Mouse (Mus musculus) ovary, postnatal 14 days (tissue): ENCODE data around the gene Rasl2-9.
"Not testable (repeated sequence)": the region's sequence is repeated elsewhere in the genome, so short reads cannot be mapped to it uniquely, and the experiment has no call there.

Source experiments
- DNase-seq: peaks from one replicate; pipeline ENCODE4 v3.0.0; 2022; ENCODE audit warnings: low spot score

The Rasl2-9 gene

DNA sequence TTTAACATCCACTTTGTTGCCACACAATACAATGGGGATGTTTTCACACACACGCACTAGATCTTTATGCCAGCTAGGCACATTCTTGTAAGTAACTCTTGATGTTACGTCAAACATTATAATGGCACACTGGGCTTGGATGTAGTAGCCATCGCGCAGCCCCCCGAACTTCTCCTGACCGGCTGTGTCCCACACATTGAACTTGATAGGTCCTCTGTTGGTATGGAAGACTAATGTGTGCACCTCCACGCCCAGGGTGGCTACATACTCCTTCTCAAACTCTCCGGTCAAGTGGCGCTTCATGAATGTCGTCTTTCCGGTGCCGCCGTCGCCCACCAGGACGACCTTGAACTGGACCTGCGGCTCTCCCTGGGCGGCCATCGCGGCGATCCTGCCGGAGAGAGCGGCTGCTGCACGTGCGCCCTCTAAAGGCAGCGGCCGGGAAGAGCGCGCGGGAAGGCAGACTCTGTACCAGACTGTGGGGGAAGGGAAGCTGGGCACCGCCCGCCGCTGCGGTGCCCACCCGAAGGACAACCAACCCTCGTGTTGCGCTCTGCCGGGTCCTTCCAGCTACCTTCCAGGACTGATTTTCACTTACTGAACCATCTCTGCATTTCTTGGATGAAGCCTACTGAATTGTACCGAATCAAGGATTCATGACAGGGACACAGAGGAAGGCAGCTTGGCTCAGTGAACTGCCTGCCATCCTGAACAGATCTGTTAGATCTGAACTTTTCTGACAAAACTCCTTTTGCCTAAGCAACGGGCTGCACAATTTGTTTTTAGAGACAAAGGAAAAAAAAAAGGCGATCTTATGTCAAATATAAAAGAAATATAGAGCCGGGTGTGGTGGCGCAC is at the start of gene Rasl2-9:
Gene Rasl2-9, minus strand, starts transcription at position 402 of the 858 bp plus-strand sequence.
- DNase-seq = peak; percentile 70

GRCm38 (mm10) chr7:5149570-5149969 is 23.8 kb upstream of the Rasl2-9 start, which contains the start of gene Vmn1r55:
Gene Vmn1r55, minus strand, starts transcription at chr7:5149670.
- DNase-seq = not testable (repeated sequence)

GRCm38 (mm10) chr7:5125078-5125477 is 672 bp downstream of the Rasl2-9 start:
- no peak for DNase-seq

DNA sequence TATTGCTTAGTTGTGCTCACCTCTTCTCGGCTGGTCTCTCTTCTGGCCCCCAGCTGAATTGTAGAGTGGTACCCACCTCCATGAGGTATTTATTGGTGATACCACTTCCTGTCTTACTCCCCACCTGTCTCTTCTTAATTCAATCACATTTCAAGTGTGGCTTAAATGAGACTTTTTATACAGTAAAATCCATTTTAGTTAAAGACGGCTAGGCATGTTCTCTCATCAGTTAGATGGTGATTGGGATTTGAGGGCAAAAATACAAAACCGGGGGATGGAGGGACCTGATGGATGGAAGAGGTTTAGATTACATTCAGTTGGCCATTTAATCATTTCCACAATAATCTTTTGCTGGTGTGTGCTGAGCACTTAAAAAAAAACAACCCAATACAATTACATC is 8.9 kb downstream of the Rasl2-9 start, which contains the start of gene Rfpl4:
Gene Rfpl4, minus strand, starts transcription at position 101 of the 400 bp plus-strand sequence.
- DNase-seq = no peak

GRCm38 (mm10) chr7:5112701-5113100 is 13.0 kb downstream of the Rasl2-9 start:
- no peak for DNase-seq

- DNase-seq = no peak
Measured at GRCm38 (mm10) chr7:5109301-5109700, 16.4 kb downstream of the Rasl2-9 start.

- no peak for DNase-seq
Measured at GRCm38 (mm10) chr7:5108272-5108671, 17.5 kb downstream of the Rasl2-9 start.

DNA sequence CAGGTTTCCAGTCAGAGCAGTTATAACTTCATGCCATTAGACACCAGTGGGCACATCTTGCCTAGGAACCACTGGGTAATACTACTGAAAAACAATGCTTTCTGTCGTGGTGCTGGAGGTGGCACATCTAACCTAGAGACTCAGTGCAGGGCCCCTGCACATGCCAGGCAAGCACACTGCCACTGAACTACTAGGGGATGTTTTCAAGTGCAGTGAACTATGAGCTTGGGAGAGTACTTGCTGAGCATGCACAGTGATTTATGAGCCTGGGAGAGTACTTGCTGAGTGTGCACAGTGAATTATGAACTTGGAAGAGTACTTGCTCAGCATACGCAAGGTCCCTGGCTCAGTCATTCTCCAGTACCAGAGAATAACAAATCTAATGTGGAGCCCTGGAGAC is 23.2 kb downstream of the Rasl2-9 start:
- DNase-seq = no peak

DNA sequence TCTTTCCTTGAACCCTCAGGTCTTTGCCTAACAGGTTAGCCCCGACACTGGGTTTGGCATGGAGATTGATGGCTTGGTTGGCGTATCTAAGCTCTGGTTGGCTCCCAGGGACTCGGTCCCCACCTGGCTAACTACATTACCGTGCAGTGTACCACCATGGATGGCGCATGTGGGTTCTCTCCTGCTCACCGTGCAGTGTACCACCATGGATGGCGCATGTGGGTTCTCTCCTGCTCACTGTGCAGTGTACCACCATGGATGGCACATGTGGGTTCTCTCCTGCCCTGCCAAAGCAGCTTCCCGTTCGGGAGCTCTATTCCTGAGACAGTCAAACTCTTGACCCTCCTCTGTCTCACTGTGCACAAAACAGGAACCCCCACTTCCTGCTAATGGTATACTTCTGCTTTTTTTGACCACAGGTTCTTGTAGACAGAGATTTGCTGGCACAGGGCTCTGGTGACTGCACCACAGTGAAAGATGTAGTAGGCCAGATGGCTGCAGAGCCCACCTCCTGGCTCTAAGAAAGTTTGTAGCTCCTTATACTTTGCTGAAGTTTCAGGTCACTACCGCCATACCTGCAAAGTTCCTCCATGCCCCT is 24.6 kb downstream of the Rasl2-9 start:
- no peak for DNase-seq

DNA sequence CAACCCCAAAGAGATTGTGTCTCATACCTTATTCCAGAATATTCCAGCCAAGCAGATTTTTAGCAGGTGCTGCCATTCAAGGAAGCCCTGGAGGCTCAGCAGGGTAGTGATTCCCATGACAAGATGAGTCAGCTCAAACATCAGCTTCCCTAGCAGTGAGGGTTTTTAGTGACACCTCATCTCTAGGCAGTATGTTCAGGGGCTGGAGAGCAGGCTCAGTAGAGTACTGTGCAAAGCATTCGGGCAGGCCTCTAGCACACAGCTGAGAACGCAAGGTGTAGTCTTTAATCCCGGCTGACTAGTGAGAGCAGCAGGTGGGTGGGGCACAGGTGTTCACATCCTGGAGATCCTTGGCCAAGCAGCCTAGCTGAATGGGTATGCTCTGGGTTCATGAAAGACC is 26.0 kb downstream of the Rasl2-9 start:
- no peak for DNase-seq

DNA sequence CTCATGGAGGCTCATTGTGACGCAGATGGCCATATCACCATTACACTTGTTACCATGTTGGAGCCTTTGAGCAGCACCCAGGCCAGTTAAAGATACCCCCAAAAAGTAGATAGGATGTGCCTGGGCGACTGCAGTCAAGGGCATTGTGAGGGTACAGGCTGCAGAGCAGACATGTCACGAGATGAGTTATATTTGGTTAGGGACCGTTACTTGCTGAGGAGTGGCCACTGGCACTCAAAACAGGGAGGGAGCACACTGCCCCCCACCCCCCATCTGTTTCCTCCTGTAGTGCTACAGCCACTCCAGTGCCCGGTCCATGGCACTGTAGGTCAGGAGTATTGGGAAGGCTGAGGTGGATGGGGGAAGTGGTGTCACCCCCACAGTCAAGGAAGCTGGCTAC is 27.0 kb downstream of the Rasl2-9 start:
- DNase-seq = no peak

- no peak for DNase-seq
Measured at GRCm38 (mm10) chr7:5092831-5093510, 32.8 kb downstream of the Rasl2-9 start.

DNA sequence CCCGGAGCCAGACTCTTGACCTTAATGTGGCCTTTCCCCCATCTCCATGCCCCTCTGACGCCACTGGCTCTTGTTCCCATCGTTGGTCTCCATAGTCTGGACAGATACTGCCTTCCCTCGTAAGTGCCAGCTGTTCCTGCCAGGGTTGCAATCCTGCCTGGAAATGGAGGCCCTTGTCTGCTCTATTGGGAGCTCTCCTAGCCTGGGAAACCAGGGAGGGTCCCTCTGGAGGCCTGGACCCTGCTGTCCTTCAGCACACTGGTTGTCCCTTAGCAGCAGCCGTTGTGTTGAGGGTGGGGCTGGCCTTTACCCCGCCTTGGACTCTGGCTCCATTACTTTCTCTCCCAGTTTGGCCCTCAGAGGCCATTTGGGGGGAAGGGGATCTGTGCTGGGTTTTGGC is 33.4 kb downstream of the Rasl2-9 start:
- no peak for DNase-seq

DNA sequence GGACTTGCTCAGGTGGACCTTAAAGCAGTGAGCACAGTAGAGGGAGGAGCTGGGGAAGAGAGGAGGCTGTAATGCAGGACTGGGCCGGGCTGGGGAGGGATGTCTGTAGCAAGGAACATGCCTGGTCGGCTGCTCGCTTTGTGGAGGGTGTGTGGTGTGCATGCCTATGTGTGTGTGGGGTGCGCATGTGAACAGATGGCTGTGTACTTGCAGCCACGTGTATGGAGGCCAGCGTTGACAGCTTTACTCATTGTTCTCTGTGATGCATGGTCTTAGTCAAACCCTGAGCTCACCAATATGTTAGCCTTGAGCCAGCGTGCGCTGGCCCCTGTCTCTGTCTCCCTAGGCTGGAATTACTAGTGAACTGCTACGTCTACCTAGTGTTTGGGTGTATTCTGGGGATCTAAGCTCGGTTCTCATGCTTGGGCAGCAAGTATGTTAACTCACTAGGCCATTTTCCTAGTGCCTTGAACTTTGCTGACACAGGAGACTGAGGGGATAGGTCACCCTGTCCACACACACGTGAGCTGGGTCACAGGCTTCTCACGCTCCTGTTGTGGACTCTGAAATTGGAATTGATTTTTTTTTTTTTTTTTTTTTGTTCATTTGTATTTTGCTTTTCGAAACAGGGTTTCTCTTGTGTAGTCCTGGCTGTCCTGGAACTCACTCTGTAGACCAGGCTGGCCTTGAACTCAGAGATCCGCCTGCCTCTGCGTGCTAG is 34.6 kb downstream of the Rasl2-9 start:
- no peak for DNase-seq

GRCm38 (mm10) chr7:5089853-5090252 is 35.9 kb downstream of the Rasl2-9 start:
- no peak for DNase-seq

DNA sequence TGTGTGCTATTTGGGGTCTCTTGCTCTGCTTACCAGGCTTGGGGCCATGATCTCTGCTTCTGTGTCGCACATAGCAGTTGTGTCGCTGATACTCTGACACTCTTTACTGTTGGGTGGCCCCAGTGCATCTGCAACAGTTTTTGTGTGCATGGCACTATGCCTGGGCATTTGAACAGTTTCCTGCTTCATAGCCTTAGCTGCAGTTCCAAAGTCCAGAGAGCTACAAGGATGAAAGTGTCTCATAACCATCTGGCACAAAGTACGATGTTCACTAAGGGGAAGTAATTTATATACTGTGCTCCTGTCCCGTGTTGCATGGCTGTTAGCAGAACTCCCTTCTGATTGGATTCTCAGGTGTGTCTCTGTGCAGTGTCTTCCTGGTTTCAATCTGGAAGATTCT is 37.9 kb downstream of the Rasl2-9 start:
- no peak for DNase-seq

DNA sequence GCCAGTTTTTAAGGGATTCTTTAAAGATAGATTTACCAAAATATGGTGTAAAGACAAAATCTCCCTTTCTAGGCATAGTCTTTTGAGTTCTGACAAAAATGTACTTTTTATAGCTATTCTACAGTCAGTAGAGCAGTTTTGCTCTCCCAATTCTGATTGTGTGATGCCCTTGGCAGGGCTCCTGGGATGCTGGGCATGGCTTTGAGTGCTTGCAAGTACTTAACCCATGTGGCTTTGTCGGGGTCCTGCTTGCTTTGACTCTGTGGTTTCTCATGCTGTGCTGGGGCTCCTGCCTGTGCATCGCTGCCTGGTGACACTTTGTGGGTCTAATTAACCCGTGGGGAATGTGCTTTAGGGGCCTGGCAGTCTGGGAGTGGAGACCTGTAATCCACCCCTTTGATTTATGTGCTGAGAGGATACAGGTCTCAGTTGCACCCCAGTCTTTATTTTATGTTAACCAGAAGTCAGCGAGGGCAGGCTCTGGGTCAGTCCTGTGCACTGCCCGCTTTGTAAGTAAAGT is 38.8 kb downstream of the Rasl2-9 start:
- DNase-seq = no peak

DNA sequence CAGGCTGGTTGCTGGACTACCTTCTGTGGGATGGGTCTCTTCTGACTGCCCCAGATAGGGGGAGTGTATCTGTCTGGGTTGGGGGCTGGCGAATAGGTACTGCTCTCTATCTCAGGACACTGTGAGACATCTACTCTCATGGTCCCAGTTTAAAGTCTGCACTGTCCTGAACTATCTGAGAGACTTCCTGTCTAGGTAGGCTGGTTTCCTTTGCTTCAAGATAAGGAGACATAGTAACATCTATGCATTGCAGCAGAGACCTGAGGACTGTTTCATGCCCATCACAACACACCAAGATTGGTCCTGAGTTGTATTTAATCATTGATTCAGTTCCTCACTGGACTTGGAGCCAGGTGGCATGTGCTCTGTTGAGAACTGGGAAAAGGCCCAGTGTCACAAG is 40.2 kb downstream of the Rasl2-9 start:
- DNase-seq = no peak

GRCm38 (mm10) chr7:5083325-5084105 is 42.2 kb downstream of the Rasl2-9 start:
- DNase-seq = no peak

DNA sequence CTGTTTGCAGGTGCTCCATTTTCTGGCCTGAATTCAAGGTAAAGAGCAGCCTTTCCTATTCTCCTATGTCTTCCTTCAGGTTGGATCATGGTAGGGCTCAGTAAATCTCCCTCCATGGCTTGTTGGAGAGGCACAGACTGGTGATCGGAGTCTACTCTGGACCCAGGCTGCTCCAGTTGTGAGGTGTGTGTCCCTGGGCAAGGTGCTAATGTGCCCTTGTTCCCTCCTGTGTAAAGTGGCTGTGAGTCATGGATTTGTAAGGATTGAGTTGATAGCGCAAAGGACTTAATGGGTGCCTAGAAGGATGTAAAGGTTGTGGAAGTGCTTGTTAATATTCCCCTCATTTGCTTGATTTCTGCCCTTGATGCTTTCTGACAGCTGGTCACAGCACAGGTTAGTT is 43.8 kb downstream of the Rasl2-9 start:
- no peak for DNase-seq

- no peak for DNase-seq
Measured at GRCm38 (mm10) chr7:5081241-5081640, 44.5 kb downstream of the Rasl2-9 start.
